Mouse (Mus musculus): ENCODE measurements around the gene Tekt1. TPM values are rescaled to one million over a fixed set of nuclear protein-coding genes. Genes with fewer than 3 reads are reported as not detected.

Gene Tekt1
- polyA plus RNA-seq, 1 experiment from 2014 or later: not detected

DNA sequence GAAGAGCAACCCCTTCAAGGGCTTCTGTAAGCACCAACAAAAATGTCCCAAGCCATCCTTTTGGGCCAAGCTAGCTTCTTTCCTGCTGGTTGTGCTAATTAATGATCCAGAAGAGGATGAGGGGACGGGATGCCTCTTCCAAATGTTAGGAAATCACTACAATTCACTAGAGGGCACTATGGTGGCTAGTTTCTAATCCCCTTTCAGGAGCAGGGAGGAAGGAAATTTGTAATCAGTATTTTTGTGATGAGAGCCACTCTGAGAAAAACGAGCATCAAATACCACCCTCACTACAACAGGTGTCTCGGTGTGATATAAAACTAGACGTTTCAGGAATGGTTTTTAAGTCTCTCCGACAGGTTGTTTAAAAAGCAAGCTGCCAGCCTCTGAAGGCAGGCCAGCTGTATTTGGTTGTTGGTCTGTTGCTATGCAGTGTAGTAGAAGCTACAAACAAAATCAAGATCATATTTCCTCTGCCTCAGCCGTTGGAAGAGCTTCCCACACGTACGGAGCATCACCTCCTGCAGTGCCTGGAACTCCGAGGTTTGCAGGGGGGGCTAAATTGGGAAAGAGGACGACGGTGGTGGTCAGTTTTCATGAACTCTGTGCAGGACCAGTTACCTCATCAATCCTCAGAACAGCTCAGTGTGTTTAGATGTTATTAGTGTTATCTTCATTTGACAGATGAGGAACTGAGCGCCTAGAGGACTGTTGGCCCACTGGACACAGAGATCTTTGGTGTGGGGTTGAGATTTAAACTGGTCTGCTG is 7.8 kb upstream of the Tekt1 start:
- H3K27me3 ChIP-seq (ENCODE audit: control insufficient read depth, insufficient read depth, low read depth, low read length): no peaks in the 10 kb centered on the region
- 17% methylated on average over 12 of the region's 12 CpGs for WGBS (ENCODE audit: insufficient replicate concordance)

DNA sequence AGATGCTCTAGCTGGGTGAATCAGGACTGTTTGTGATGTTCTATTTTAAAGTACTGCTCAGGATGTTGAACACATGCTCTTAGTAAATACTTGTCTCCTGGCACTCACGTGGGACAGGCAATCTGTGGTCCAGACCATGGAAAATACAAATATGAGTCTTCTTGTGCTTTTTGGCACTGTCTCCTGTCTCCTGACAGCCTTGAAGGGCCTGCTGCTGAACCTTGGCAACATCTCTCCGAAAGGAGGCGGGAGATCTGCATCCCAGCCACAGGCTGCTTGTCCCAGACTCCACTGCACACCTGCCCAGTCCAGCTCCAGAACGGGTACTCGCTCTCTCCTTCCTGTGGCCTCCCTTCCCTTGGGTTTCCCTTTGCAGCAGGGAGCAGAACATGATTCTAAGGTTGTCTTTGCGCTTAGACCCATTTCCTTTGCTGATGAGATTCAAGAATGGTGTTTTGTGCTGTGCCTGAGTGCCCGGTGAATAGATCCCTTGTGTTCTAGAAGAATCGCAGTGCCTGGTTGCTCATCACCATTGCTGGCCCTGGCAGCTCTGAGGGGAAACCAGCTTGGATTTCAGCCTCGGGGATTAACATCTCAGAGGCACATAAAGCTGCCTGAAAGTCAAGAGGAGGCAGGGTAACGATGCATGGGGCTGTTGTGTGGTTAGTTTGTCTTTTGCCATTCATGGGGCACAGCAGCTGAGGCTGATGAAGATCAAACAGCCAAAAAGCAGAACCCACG is 5.9 kb upstream of the Tekt1 start:
- H3K27ac ChIP-seq (ENCODE audit: low read length): no peak overlapping the region
- no peaks in the 10 kb centered on the region for H3K36me3 ChIP-seq (ENCODE audit: control insufficient read depth, insufficient read depth)
- 49% methylated on average over 11 of the region's 11 CpGs for WGBS (ENCODE audit: insufficient replicate concordance)
- no peak overlapping the region for H3K4me3 ChIP-seq (ENCODE audit: low read depth, low read length)
- no peak for ATAC-seq (ENCODE audit: low read depth)
- H3K4me1 ChIP-seq (ENCODE audit: control insufficient read depth, low read depth, low read length): no peaks in the 10 kb centered on the region
- no peaks in the 10 kb centered on the region for H3K27me3 ChIP-seq (ENCODE audit: control insufficient read depth, insufficient read depth, low read depth, low read length)
- no peaks in the 10 kb centered on the region for H3K9me3 ChIP-seq (replicated peaks; ENCODE audit: control insufficient read depth, low read length)
- no peak overlapping the region for H3K9ac ChIP-seq (ENCODE audit: low read depth, low read length)
- H3K4me2 ChIP-seq (ENCODE audit: low read depth, low read length): no peak overlapping the region

More for the DNA sequence above, 7.8 kb upstream of the Tekt1 start:
- Histone ChIP-seq H3K4me2 (ENCODE audit: low read depth, low read length) (no peak overlapping the region), H3K9ac (ENCODE audit: low read depth, low read length) (no peak overlapping the region), H3K36me3 (ENCODE audit: control insufficient read depth, insufficient read depth) (no peaks in the 10 kb centered on the region), H3K27ac (ENCODE audit: low read length) (no peak overlapping the region), H3K9me3 (replicated peaks; ENCODE audit: control insufficient read depth, low read length) (no peaks in the 10 kb centered on the region), H3K4me3 (ENCODE audit: low read depth, low read length) (no peak overlapping the region), H3K4me1 (ENCODE audit: control insufficient read depth, low read depth, low read length) (no peaks in the 10 kb centered on the region)
- no peak for ATAC-seq (ENCODE audit: low read depth)

DNA sequence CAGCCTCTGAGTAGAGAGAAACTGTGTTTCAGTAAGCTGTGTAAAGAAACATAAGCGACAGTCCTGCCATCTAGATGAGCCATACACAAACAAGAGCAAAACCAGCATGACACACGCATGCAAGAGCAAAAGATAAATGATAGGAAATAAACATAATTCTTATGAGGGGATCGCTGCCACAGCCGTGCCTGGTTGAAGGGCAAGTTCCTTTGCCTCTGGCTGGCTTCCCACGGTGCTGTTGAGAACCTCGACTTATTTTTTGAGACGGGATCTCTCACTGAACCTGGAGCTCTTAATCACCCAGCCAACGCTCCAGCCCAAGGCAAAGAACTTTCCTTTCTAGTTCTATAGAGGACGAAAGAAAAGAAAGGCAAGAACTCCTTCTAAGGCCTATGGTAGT is 3.9 kb upstream of the Tekt1 start:
- H3K9ac ChIP-seq (ENCODE audit: low read depth, low read length): no peak overlapping the region

DNA sequence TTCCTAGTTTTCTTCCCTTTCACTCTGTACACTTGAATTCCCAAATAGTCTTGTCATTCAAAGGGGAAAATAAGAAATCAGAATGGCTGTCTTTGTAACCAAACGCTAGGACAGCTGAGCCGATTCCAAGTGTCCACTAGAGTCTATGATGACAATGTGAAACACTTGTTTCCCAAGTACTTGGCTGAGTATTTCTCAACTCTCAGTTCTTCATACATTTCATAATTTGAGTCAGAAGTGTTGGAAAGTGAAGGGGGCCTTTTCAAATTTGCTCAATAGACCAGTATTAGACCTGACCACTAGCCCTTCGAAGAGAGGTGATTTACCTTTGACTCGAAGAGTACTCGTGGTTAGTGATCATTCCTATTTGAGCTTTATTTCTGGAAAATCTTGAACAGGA is 2.3 kb upstream of the Tekt1 start:
- Histone ChIP-seq H3K4me3 (ENCODE audit: low read depth, low read length) (no peak overlapping the region), H3K9ac (ENCODE audit: low read depth, low read length) (no peak overlapping the region), H3K27me3 (ENCODE audit: control insufficient read depth, insufficient read depth, low read depth, low read length) (no peaks in the 10 kb centered on the region), H3K36me3 (ENCODE audit: control insufficient read depth, insufficient read depth) (no peaks in the 10 kb centered on the region), H3K27ac (ENCODE audit: low read length) (no peak overlapping the region), H3K4me1 (ENCODE audit: control insufficient read depth, low read depth, low read length) (no peaks in the 10 kb centered on the region), H3K4me2 (ENCODE audit: low read depth, low read length) (no peak overlapping the region), H3K9me3 (replicated peaks; ENCODE audit: control insufficient read depth, low read length) (no peaks in the 10 kb centered on the region)
- ATAC-seq (ENCODE audit: low read depth): no peak
- WGBS (ENCODE audit: insufficient replicate concordance): 66% methylated on average over 5 of the region's 5 CpGs

More for the DNA sequence above, 3.9 kb upstream of the Tekt1 start:
- 57% methylated on average over 9 of the region's 9 CpGs for WGBS (ENCODE audit: insufficient replicate concordance)
- Histone ChIP-seq H3K4me3 (ENCODE audit: low read depth, low read length) (no peak overlapping the region), H3K27ac (ENCODE audit: low read length) (no peak overlapping the region), H3K36me3 (ENCODE audit: control insufficient read depth, insufficient read depth) (no peaks in the 10 kb centered on the region), H3K4me1 (ENCODE audit: control insufficient read depth, low read depth, low read length) (no peaks in the 10 kb centered on the region), H3K9me3 (replicated peaks; ENCODE audit: control insufficient read depth, low read length) (no peaks in the 10 kb centered on the region), H3K27me3 (ENCODE audit: control insufficient read depth, insufficient read depth, low read depth, low read length) (no peaks in the 10 kb centered on the region), H3K4me2 (ENCODE audit: low read depth, low read length) (no peak overlapping the region)
- no peak for ATAC-seq (ENCODE audit: low read depth)

DNA sequence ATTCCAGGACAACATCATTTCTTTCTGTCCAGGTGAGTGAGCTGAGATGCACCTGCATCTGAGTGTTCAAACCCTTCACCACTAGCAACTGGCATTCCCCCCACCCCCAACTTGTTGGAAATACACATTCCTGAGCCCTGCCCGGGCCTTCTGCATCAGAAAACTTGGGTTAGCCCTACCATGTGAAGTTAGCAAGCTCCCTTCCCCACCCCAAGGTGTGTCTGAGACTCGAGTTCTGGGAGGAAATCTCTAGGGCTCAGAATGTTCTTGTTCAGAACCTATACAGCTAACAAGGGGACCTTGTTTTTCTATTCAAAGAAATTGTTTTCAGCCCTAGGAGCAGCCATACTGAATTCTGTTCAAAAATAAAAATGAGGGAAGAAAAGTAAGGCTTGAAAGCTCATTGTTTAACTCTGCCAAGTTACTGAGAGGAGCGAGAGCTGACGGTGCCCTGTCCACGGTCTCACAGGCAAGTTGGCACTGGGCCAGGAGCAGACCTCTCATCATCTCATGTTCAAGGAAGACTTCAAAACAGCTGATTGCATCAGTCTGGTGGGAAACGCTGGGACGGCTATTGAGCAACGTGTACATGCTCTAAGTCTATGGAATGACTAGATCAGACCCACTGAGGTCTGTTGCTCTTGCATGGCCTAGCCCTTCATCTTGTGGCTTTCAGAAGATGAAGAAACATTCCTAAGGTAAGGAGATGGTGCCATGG is 1.4 kb upstream of the Tekt1 start:
- H3K4me3 ChIP-seq (ENCODE audit: low read depth, low read length): no peak overlapping the region
- H3K4me2 ChIP-seq (ENCODE audit: low read depth, low read length): no peak overlapping the region
- H3K27me3 ChIP-seq (ENCODE audit: control insufficient read depth, insufficient read depth, low read depth, low read length): no peaks in the 10 kb centered on the region
- WGBS (ENCODE audit: insufficient replicate concordance): 58% methylated on average over 8 of the region's 8 CpGs
- no peak overlapping the region for H3K27ac ChIP-seq (ENCODE audit: low read length)
- H3K9me3 ChIP-seq (replicated peaks; ENCODE audit: control insufficient read depth, low read length): no peaks in the 10 kb centered on the region
- no peaks in the 10 kb centered on the region for H3K36me3 ChIP-seq (ENCODE audit: control insufficient read depth, insufficient read depth)
- ATAC-seq (ENCODE audit: low read depth): no peak
- H3K4me1 ChIP-seq (ENCODE audit: control insufficient read depth, low read depth, low read length): no peaks in the 10 kb centered on the region
- no peak overlapping the region for H3K9ac ChIP-seq (ENCODE audit: low read depth, low read length)

DNA sequence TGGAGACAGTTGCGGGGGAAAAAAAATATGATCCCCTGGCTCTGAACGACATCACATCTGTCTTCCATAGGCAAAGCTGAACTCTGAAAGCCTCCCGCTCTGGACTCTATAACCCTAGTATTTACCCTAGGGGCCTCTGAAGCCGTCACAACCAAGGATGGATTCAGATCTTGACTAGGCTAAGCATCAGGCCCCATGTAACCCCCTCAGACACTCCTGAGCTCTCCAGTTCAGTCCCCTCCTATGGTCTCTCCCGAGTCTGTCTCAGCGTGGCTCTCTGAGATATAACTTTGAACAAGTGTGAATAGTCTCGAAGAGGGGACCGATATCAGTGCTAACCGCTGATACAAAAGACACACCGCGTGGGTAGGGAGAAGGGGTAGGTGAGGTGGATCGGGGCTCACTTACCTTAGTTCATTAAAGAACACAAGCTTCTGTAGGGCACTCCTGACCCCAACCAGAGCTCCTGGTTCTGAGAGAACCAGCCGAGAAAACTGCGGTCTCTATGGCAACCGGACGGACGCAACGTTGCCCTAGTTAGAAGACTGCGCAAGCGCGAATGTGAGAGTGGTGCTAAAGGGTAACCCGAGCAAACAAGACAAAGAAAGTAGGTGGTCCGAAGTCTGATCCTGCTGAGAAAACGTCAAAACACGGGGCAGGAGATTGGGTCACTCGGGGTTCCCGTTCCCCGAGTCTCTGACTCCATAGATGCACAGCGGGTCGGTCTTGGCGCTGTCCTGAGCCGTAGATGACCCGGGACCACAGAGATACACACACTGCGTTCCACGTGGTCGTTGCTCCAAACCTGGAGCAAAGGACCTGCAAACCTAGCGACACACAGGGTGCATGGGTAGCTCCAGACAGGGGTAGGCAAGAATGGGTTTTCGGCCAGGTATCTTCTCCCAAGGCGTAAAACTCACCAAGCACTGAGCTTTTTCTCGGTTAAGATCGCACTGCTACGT is 576 bp downstream of the Tekt1 start:
- peak overlapping the region; percentile 55 for H3K4me2 ChIP-seq (ENCODE audit: low read depth, low read length)
- 10% methylated on average over 42 of the region's 42 CpGs for WGBS (ENCODE audit: insufficient replicate concordance)

DNA sequence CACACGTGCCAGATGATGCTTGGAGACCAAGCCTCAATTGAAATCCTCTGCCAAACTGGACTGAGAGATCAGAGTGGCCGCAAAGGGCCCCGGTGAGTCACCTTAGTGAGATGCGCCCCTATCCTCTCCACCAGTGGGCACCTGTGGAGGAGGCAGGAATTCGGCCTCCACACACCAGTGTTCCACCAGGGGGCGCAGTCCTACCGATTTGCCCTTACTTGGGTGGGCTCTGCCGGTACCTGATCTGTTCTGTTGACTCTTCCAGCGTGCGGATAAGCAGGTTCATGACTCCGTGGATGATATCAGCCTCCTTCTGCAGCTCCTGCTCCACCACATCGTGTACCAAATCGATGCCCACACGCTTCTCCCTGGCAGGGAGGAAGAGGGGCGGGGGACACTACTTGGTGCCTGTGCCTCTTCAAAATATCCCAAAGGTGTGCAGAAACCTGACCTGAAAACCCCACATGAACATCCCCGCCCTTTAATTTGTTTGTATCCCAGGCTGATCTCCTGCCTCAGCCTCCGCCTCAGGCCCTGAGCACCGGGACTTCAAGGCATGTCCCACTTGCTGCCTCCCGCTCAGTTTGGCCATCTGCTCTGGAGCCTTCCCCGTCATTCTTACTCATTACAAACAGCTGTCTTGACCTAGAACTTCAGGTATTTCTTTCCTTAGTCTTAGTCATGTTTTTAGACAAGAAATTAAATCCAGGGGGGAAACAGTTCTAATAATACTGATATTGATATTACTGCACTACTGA is 7.1 kb downstream of the Tekt1 start:
- Histone ChIP-seq H3K27ac (ENCODE audit: low read length) (no peak overlapping the region), H3K9ac (ENCODE audit: low read depth, low read length) (no peak overlapping the region), H3K27me3 (ENCODE audit: control insufficient read depth, insufficient read depth, low read depth, low read length) (no peaks in the 10 kb centered on the region), H3K36me3 (ENCODE audit: control insufficient read depth, insufficient read depth) (no peaks in the 10 kb centered on the region), H3K4me1 (ENCODE audit: control insufficient read depth, low read depth, low read length) (no peaks in the 10 kb centered on the region), H3K9me3 (replicated peaks; ENCODE audit: control insufficient read depth, low read length) (no peaks in the 10 kb centered on the region), H3K4me3 (ENCODE audit: low read depth, low read length) (no peak overlapping the region), H3K4me2 (ENCODE audit: low read depth, low read length) (no peak overlapping the region)
- ATAC-seq (ENCODE audit: low read depth): 0 out of 2 replicates have a peak, but pooled peaks have one; percentile 19
- 19% methylated on average over 20 of the region's 20 CpGs for WGBS (ENCODE audit: insufficient replicate concordance)

More for the DNA sequence above, 576 bp downstream of the Tekt1 start:
- Histone ChIP-seq H3K27me3 (ENCODE audit: control insufficient read depth, insufficient read depth, low read depth, low read length) (no peaks in the 10 kb centered on the region), H3K9ac (ENCODE audit: low read depth, low read length) (no peak overlapping the region), H3K9me3 (replicated peaks; ENCODE audit: control insufficient read depth, low read length) (no peaks in the 10 kb centered on the region), H3K27ac (ENCODE audit: low read length) (no peak overlapping the region), H3K36me3 (ENCODE audit: control insufficient read depth, insufficient read depth) (no peaks in the 10 kb centered on the region), H3K4me1 (ENCODE audit: control insufficient read depth, low read depth, low read length) (no peaks in the 10 kb centered on the region), H3K4me3 (ENCODE audit: low read depth, low read length) (peak overlapping the region; percentile 38)
- no peak; the same call in 1 of the 2 replicates for ATAC-seq (ENCODE audit: low read depth)

DNA sequence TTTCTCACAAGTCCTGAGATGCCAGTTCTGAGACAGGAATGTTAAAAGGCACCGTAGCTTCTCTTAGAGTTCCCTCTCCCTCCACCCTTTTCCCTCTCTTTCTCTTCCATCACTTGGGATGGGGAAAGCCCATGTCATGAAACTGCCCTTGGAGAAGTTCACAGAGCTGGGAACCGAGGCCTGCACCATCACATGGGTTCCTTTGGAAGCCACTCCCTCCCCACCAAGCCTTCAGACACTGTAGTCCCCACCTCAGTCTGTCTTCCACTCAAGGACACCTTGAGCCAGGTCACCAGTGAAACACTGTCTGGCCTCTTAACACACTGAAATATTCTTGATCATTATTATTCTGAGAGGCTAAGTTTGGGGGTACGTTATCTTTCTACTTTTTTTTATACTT is 9.1 kb downstream of the Tekt1 start:
- Histone ChIP-seq H3K27me3 (ENCODE audit: control insufficient read depth, insufficient read depth, low read depth, low read length) (no peaks in the 10 kb centered on the region), H3K4me3 (ENCODE audit: low read depth, low read length) (no peak overlapping the region), H3K4me2 (ENCODE audit: low read depth, low read length) (no peak overlapping the region), H3K27ac (ENCODE audit: low read length) (no peak overlapping the region), H3K36me3 (ENCODE audit: control insufficient read depth, insufficient read depth) (no peaks in the 10 kb centered on the region), H3K9ac (ENCODE audit: low read depth, low read length) (no peak overlapping the region), H3K9me3 (replicated peaks; ENCODE audit: control insufficient read depth, low read length) (no peaks in the 10 kb centered on the region), H3K4me1 (ENCODE audit: control insufficient read depth, low read depth, low read length) (no peaks in the 10 kb centered on the region; the same call in 1 of the 2 replicates)
- 63% methylated on average over 3 of the region's 3 CpGs for WGBS (ENCODE audit: insufficient replicate concordance)
- ATAC-seq (ENCODE audit: low read depth): no peak

Data from liver, embryonic 16.5 days (tissue).